Comparison of ENCODE assay signal across 12 mouse cellular contexts in the genomic region with DNA sequence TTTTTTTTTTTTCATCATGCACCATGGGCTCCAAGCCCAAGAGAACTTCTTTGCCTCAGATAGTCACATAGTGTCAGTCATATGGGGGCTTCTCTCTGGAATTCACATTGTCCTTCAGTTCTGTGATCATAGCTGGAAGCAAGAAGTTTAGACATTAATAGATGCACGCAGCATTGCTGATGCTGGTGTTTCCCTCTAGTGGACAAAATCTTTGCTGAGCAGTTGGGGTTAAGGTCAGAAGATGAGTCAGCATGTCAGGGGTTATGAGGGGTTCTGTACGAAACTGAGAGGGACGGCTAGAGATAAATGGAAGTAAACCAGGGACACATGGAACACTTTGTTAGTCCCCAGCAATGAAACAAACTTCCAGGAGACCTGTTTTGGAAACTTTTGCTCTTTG.
A peak's percentile ranks its signal among the peaks of the same experiment; 100 is the strongest.
DNase-seq lines count a peak whose midpoint lies in the region; ATAC-seq lines count a peak whose summit lies in the region.
"Had no signal": no experiment of that assay in that cellular context is flagged by ENCODE, and none has a peak within 500 bp of the region (broad histone marks: within the 10 kb centered on the region; RNA-seq: fewer than 3 reads in every experiment).

No protein-coding gene starts in this region.

- intact Hi-C loops in heart, postnatal 36 days (cut with DNase I): no loop called here
- intact Hi-C loops in heart, postnatal 10 days (cut with DNase I): no loop called here

- no peaks in the 10 kb centered on the region for H3K9me3 ChIP-seq in forebrain, embryonic 11.5 days (ENCODE audit: control insufficient read depth, low read length)
- H3K9me3 ChIP-seq: hindbrain, embryonic 13.5 days; liver, embryonic 15.5 days; neural tube, embryonic 13.5 days had no signal

- H3K4me2 ChIP-seq in forebrain, embryonic 11.5 days (ENCODE audit: low read depth, low read length, severe bottlenecking): no peak overlapping the region
- H3K4me2 ChIP-seq: hindbrain, embryonic 13.5 days; liver, embryonic 15.5 days; neural tube, embryonic 13.5 days had no signal

- H3K9ac ChIP-seq in forebrain, embryonic 11.5 days (ENCODE audit: low read length): no peak overlapping the region
- H3K9ac ChIP-seq: hindbrain, embryonic 13.5 days; liver, embryonic 15.5 days; neural tube, embryonic 13.5 days had no signal

- peak; percentile 26 for DNase-seq in heart, adult 8-10 months (ENCODE audit: low spot score)
- no peak for DNase-seq in heart, postnatal 36 days
- peak; percentile 19 to 48 for DNase-seq in thymus, postnatal 10 days (ENCODE audit: low spot score in 2 of 2)
- no peak for DNase-seq in thymus, postnatal 36 days
- DNase-seq in heart, postnatal 10 days: peak; percentile 40 to 46
- DNase-seq in cerebellum, adult 8-10 months: no peak
- DNase-seq in forebrain, embryonic 11.5 days (ENCODE audit: low spot score): no peak
- DNase-seq: cerebellum, postnatal 25 days had no signal

- H3K4me1 ChIP-seq in forebrain, embryonic 11.5 days (replicated peaks; ENCODE audit: control insufficient read depth, insufficient read depth, low read length): no peaks in the 10 kb centered on the region; the same call in 1 of the 2 replicates

- no peak for ATAC-seq in activated CD4-positive, CD25-positive, alpha-beta regulatory T cell, adult 4 months
- ATAC-seq in forebrain, embryonic 11.5 days (replicated peaks; ENCODE audit: low FRiP score): no peak

- H3K27me3 ChIP-seq in forebrain, embryonic 11.5 days (ENCODE audit: control insufficient read depth, insufficient read depth, low read length): no peaks in the 10 kb centered on the region
- H3K27me3 ChIP-seq: hindbrain, embryonic 13.5 days; liver, embryonic 15.5 days; neural tube, embryonic 13.5 days had no signal

- no peak overlapping the region for H3K4me3 ChIP-seq in forebrain, embryonic 11.5 days (ENCODE audit: low read depth, low read length)
- H3K4me3 ChIP-seq: hindbrain, embryonic 13.5 days; liver, embryonic 15.5 days; neural tube, embryonic 13.5 days had no signal

- H3K27ac ChIP-seq in forebrain, embryonic 11.5 days (ENCODE audit: low read depth, low read length): no peak overlapping the region
- H3K27ac ChIP-seq: hindbrain, embryonic 13.5 days; neural tube, embryonic 13.5 days had no signal

- no peaks in the 10 kb centered on the region for H3K36me3 ChIP-seq in forebrain, embryonic 11.5 days (ENCODE audit: control insufficient read depth, insufficient read depth, low read length)
- H3K36me3 ChIP-seq: liver, embryonic 15.5 days had no signal

- 65% methylated on average over 3 of the region's 3 CpGs for WGBS in forebrain, embryonic 11.5 days

Comparison
In these comparisons a context has a peak if more than half of its experiments do, and no peak if none do; other contexts are left out.
1. DNase-seq: peak in heart, adult 8-10 months (single experiment), thymus, postnatal 10 days (2 of 2) and heart, postnatal 10 days (2 of 2); none in heart, postnatal 36 days (0 of 2), thymus, postnatal 36 days (0 of 2), cerebellum, adult 8-10 months (single experiment) and forebrain, embryonic 11.5 days (single experiment).